Mouse (Mus musculus) G1E (cell line): ENCODE measurements at regions not wholly inside any gene's neighbourhood (a gene's known extent, or its start where the extent isn't known, plus 50 kb on each side); places are given as distances from the start of the nearest gene placed in this dataset.

Source experiments
- ATAC-seq: 2 replicates; pipeline ENCODE4 v1.8.0; 2016; ENCODE audit warnings: mild to moderate bottlenecking; ENCODE audit not compliant: insufficient number of reproducible peaks, poor library complexity, low FRiP score, severe bottlenecking; ENCODE audit errors: extremely low read depth
- DNase-seq: peaks from one replicate; pipeline ENCODE4 v3.0.0; 2012; ENCODE audit warnings: low spot score
- H3K27me3 ChIP-seq: 2 replicates; pipeline ENCODE4 v1.6.1; 2012; ENCODE audit warnings: mild to moderate bottlenecking, low read length, inconsistent platforms; ENCODE audit not compliant: insufficient read depth
- H3K36me3 ChIP-seq: replicated peaks from 2 replicates; pipeline ENCODE3; 2012; ENCODE audit warnings: mild to moderate bottlenecking, inconsistent platforms
- H3K4me1 ChIP-seq: 2 replicates; pipeline ENCODE4 v1.6.1; 2012; ENCODE audit warnings: low read depth, low read length, inconsistent platforms, mixed read lengths; ENCODE audit not compliant: insufficient read depth
- H3K4me3 ChIP-seq: 2 replicates; pipeline ENCODE4 v1.5.1; 2012; ENCODE audit warnings: low read depth, mild to moderate bottlenecking, inconsistent platforms, low read length, moderate library complexity, mixed read lengths
- H3K9me3 ChIP-seq: replicated peaks from 2 replicates; pipeline ENCODE4 v1.6.1; 2012; ENCODE audit warnings: inconsistent platforms
- CTCF ChIP-seq: IDR thresholded peaks from 2 replicates; pipeline ENCODE4 v1.5.1; 2012; ENCODE audit warnings: low read depth, low read length, inconsistent platforms, mixed read lengths
- GATA1 ChIP-seq: IDR thresholded peaks from 2 replicates; pipeline ENCODE4 v1.6.1; 2012; ENCODE audit warnings: borderline replicate concordance, low read length, inconsistent platforms, mixed read lengths
- GATA2 ChIP-seq: IDR thresholded peaks from 2 replicates; pipeline ENCODE4 v1.6.1; 2012; ENCODE audit warnings: low read depth, low read length, inconsistent platforms, borderline replicate concordance
- POLR2AphosphoS5 ChIP-seq: IDR thresholded peaks from 2 replicates; pipeline ENCODE4 v1.6.1; 2012; ENCODE audit warnings: low read depth, low read length, inconsistent platforms; ENCODE audit not compliant: insufficient replicate concordance
- TAL1 ChIP-seq: conservative IDR thresholded peaks from 2 replicates; pipeline ENCODE4 v1.6.1; 2012; ENCODE audit warnings: low read depth, low read length, inconsistent platforms, mixed read lengths

GRCm38 (mm10) chr4:27130108-27130507 is 783.4 kb upstream of the Manea start:
- H3K4me1 ChIP-seq: no peaks in the 10 kb centered on the region
- ATAC-seq (no peak), DNase-seq (no peak)
- H3K9me3 ChIP-seq: no peaks in the 10 kb centered on the region
- no peaks in the 10 kb centered on the region for H3K27me3 ChIP-seq
- TF ChIP-seq POLR2AphosphoS5 (no peak), CTCF (no peak), GATA2 (no peak), GATA1 (no peak), TAL1 (no peak)
- no peaks in the 10 kb centered on the region for H3K36me3 ChIP-seq
- H3K4me3 ChIP-seq: no peak overlapping the region

GRCm38 (mm10) chr4:27117978-27118377 is 771.3 kb upstream of the Manea start:
- no peak for DNase-seq
- Histone ChIP-seq H3K36me3 (no peaks in the 10 kb centered on the region), H3K4me1 (no peaks in the 10 kb centered on the region), H3K27me3 (no peaks in the 10 kb centered on the region), H3K4me3 (no peak overlapping the region), H3K9me3 (no peaks in the 10 kb centered on the region)
- TF ChIP-seq GATA2: no peak
- no peak for TF ChIP-seq GATA1
- TF ChIP-seq CTCF: no peak
- no peak for TF ChIP-seq TAL1
- TF ChIP-seq POLR2AphosphoS5: no peak
- ATAC-seq: no peak

GRCm38 (mm10) chr4:27117075-27117827 is 770.6 kb upstream of the Manea start:
- Histone ChIP-seq H3K4me1 (no peaks in the 10 kb centered on the region), H3K9me3 (no peaks in the 10 kb centered on the region), H3K36me3 (no peaks in the 10 kb centered on the region), H3K4me3 (no peak overlapping the region), H3K27me3 (no peaks in the 10 kb centered on the region)
- ATAC-seq (no peak), DNase-seq (no peak)
- TF ChIP-seq GATA1 (no peak), GATA2 (no peak), POLR2AphosphoS5 (no peak), CTCF (no peak), TAL1 (no peak)

GRCm38 (mm10) chr4:27105436-27105835 is 758.7 kb upstream of the Manea start:
- TF ChIP-seq GATA2: no peak
- TF ChIP-seq GATA1: no peak
- no peak for TF ChIP-seq POLR2AphosphoS5
- TF ChIP-seq TAL1: no peak
- TF ChIP-seq CTCF: no peak
- no peaks in the 10 kb centered on the region for H3K27me3 ChIP-seq
- no peak for DNase-seq
- H3K4me3 ChIP-seq: no peak overlapping the region
- no peaks in the 10 kb centered on the region for H3K9me3 ChIP-seq
- ATAC-seq: no peak
- no peaks in the 10 kb centered on the region for H3K36me3 ChIP-seq
- no peaks in the 10 kb centered on the region for H3K4me1 ChIP-seq

- H3K9me3 ChIP-seq: no peaks in the 10 kb centered on the region
- DNase-seq (no peak), ATAC-seq (peak; percentile 89)
- H3K4me1 ChIP-seq: no peaks in the 10 kb centered on the region
- TF ChIP-seq POLR2AphosphoS5 (no peak), GATA1 (no peak), GATA2 (no peak), TAL1 (no peak), CTCF (no peak)
- H3K36me3 ChIP-seq: no peaks in the 10 kb centered on the region
- H3K4me3 ChIP-seq: no peak overlapping the region
- no peaks in the 10 kb centered on the region for H3K27me3 ChIP-seq
Observed at GRCm38 (mm10) chr4:27096245-27096644, 749.6 kb upstream of the Manea start.

GRCm38 (mm10) chr4:27049971-27050370 is 703.3 kb upstream of the Manea start:
- TF ChIP-seq GATA2 (no peak), GATA1 (no peak), TAL1 (no peak), POLR2AphosphoS5 (no peak), CTCF (no peak)
- no peak for ATAC-seq

More at GRCm38 (mm10) chr4:27049971-27050370, 703.3 kb upstream of the Manea start:
- Histone ChIP-seq H3K4me3 (no peak overlapping the region), H3K36me3 (no peaks in the 10 kb centered on the region), H3K27me3 (no peaks in the 10 kb centered on the region), H3K4me1 (no peaks in the 10 kb centered on the region), H3K9me3 (peaks cover 2% of the 10 kb centered on the region; the same call in 1 of the 2 replicates)
- no peak for DNase-seq
